Mouse (Mus musculus) erythroid progenitor cell, adult 5-6 weeks (primary cell): Measurements from ENCODE around the gene Atp2b1. TPM values are rescaled to one million over a fixed set of nuclear protein-coding genes. Genes with fewer than 3 reads are reported as not detected.

ENCODE experiments used
- total RNA-seq, 2 experiments: library from RNA; stranded (forward) in 1 of 2; stranded (reverse) in 1 of 2; fragments of 150-400 nt in 1 of 2; fragments of 186-747, 209-891 nt in 1 of 2; gene quantifications; 2 replicates each; pipeline versions ENCODE4 v1.2.3 to v1.2.4; 2015 to 2017; ENCODE audit warnings: low replicate concordance in 2 of 2

Gene Atp2b1
- total RNA-seq, 2 experiments from 2014 or later = 32.3 to 39.6 TPM

Other genes with a start within 250 kb of the Atp2b1 start
- 3.6 and 8.4 TPM in 2 replicates for gene Poc1b, start 192.6 kb downstream of the Atp2b1 start, total RNA-seq (2015; ENCODE audit: low replicate concordance)
- gene Poc1b, start 192.6 kb downstream of the Atp2b1 start, total RNA-seq (2017; ENCODE audit: low replicate concordance) = 2.9 and 3.1 TPM in 2 replicates
- gene Galnt4, start 193.8 kb downstream of the Atp2b1 start, total RNA-seq (2015; ENCODE audit: low replicate concordance) = 1.4 and 1.7 TPM in 2 replicates
- gene Galnt4, start 193.8 kb downstream of the Atp2b1 start, total RNA-seq (2017; ENCODE audit: low replicate concordance) = 1.0 and 2.0 TPM in 2 replicates
- gene Phxr2, start 211.9 kb downstream of the Atp2b1 start, total RNA-seq (2015; ENCODE audit: low replicate concordance) = not detected in 2 replicates
- not detected in 2 replicates for gene Phxr2, start 211.9 kb downstream of the Atp2b1 start, total RNA-seq (2017; ENCODE audit: low replicate concordance)